Mouse (Mus musculus): ENCODE measurements around the gene Dscam. TPM values are rescaled to one million over a fixed set of nuclear protein-coding genes. Genes with fewer than 3 reads are reported as not detected.
A peak's percentile ranks its signal among the peaks of the same experiment; 100 is the strongest.

Dscam gene
- polyA plus RNA-seq, 1 experiment from 2014 or later = not detected

- Histone ChIP-seq H3K9ac (no peak overlapping the region), H3K4me2 (no peak overlapping the region), H3K27ac (ENCODE audit: poor library complexity, severe bottlenecking) (no peak overlapping the region), H3K27me3 (replicated peaks) (no peaks in the 10 kb centered on the region), H3K9me3 (replicated peaks) (no peaks in the 10 kb centered on the region), H3K36me3 (no peaks in the 10 kb centered on the region), H3K4me3 (no peak overlapping the region), H3K4me1 (replicated peaks) (peaks cover 13% of the 10 kb centered on the region)
- WGBS = 83% methylated on average over 3 of the region's 3 CpGs
- no peak for ATAC-seq (ENCODE audit: insufficient number of reproducible peaks, low FRiP score)
Measured at GRCm38 (mm10) chr16:97002189-97002588, 168.4 kb downstream of the Dscam start.

GRCm38 (mm10) chr16:96996854-96997253, 173.7 kb downstream of the Dscam start:
- H3K4me1 ChIP-seq (replicated peaks) = no peaks in the 10 kb centered on the region
- WGBS = 73% methylated on average over 3 of the region's 3 CpGs
- no peak for ATAC-seq (ENCODE audit: insufficient number of reproducible peaks, low FRiP score)
- no peak overlapping the region for H3K27ac ChIP-seq (ENCODE audit: poor library complexity, severe bottlenecking)
- H3K36me3 ChIP-seq = no peaks in the 10 kb centered on the region
- no peaks in the 10 kb centered on the region for H3K27me3 ChIP-seq (replicated peaks)
- no peak overlapping the region for H3K4me3 ChIP-seq
- H3K4me2 ChIP-seq = no peak overlapping the region
- H3K9ac ChIP-seq = no peak overlapping the region
- H3K9me3 ChIP-seq (replicated peaks) = no peaks in the 10 kb centered on the region

GRCm38 (mm10) chr16:96995858-96996257, 174.7 kb downstream of the Dscam start:
- H3K4me3 ChIP-seq = no peak overlapping the region
- H3K4me2 ChIP-seq = no peak overlapping the region
- H3K27me3 ChIP-seq (replicated peaks) = no peaks in the 10 kb centered on the region; the same call in 1 of the 2 replicates
- no peak overlapping the region for H3K27ac ChIP-seq (ENCODE audit: poor library complexity, severe bottlenecking)
- 68% methylated on average over 4 of the region's 4 CpGs for WGBS
- no peak for ATAC-seq (ENCODE audit: insufficient number of reproducible peaks, low FRiP score)
- no peaks in the 10 kb centered on the region for H3K9me3 ChIP-seq (replicated peaks)
- H3K36me3 ChIP-seq = no peaks in the 10 kb centered on the region
- H3K9ac ChIP-seq = no peak overlapping the region
- no peaks in the 10 kb centered on the region for H3K4me1 ChIP-seq (replicated peaks)

GRCm38 (mm10) chr16:96987396-96987795, 183.2 kb downstream of the Dscam start:
- Histone ChIP-seq H3K4me1 (replicated peaks) (no peaks in the 10 kb centered on the region), H3K36me3 (no peaks in the 10 kb centered on the region), H3K9ac (no peak overlapping the region), H3K27me3 (replicated peaks) (no peaks in the 10 kb centered on the region; the same call in 1 of the 2 replicates), H3K9me3 (replicated peaks) (no peaks in the 10 kb centered on the region), H3K27ac (ENCODE audit: poor library complexity, severe bottlenecking) (no peak overlapping the region), H3K4me3 (no peak overlapping the region), H3K4me2 (no peak overlapping the region)
- no peak for ATAC-seq (ENCODE audit: insufficient number of reproducible peaks, low FRiP score)
- WGBS = 75% methylated on average over 2 of the region's 2 CpGs

- Histone ChIP-seq H3K9ac (no peak overlapping the region), H3K27me3 (replicated peaks) (no peaks in the 10 kb centered on the region)
Measured at GRCm38 (mm10) chr16:96973300-96973699, 197.3 kb downstream of the Dscam start.

GRCm38 (mm10) chr16:96971768-96972167, 198.8 kb downstream of the Dscam start:
- H3K9ac ChIP-seq = no peak overlapping the region
- H3K36me3 ChIP-seq = no peaks in the 10 kb centered on the region
- H3K27ac ChIP-seq (ENCODE audit: poor library complexity, severe bottlenecking) = no peak overlapping the region
- H3K4me3 ChIP-seq = no peak overlapping the region
- H3K27me3 ChIP-seq (replicated peaks) = no peaks in the 10 kb centered on the region
- ATAC-seq (ENCODE audit: insufficient number of reproducible peaks, low FRiP score) = no peak
- H3K4me1 ChIP-seq (replicated peaks) = peaks cover 9% of the 10 kb centered on the region; the same call in 1 of the 2 replicates
- H3K9me3 ChIP-seq (replicated peaks) = no peaks in the 10 kb centered on the region
- 91% methylated on average over 4 of the region's 4 CpGs for WGBS
- H3K4me2 ChIP-seq = no peak overlapping the region

More at GRCm38 (mm10) chr16:96973300-96973699, 197.3 kb downstream of the Dscam start:
- Histone ChIP-seq H3K4me2 (no peak overlapping the region), H3K36me3 (no peaks in the 10 kb centered on the region), H3K9me3 (replicated peaks) (no peaks in the 10 kb centered on the region), H3K27ac (ENCODE audit: poor library complexity, severe bottlenecking) (no peak overlapping the region), H3K4me1 (replicated peaks) (peaks cover 9% of the 10 kb centered on the region; the same call in 1 of the 2 replicates), H3K4me3 (no peak overlapping the region)
- WGBS = 87% methylated on average over 7 of the region's 7 CpGs
- ATAC-seq (ENCODE audit: insufficient number of reproducible peaks, low FRiP score) = no peak

- WGBS = 56% methylated on average over 2 of the region's 2 CpGs
Measured at GRCm38 (mm10) chr16:96970412-96970811, 200.1 kb downstream of the Dscam start.

GRCm38 (mm10) chr16:96969643-96970042, 200.9 kb downstream of the Dscam start:
- no peaks in the 10 kb centered on the region for H3K27me3 ChIP-seq (replicated peaks)
- no peaks in the 10 kb centered on the region for H3K36me3 ChIP-seq
- ATAC-seq (ENCODE audit: insufficient number of reproducible peaks, low FRiP score) = peak; percentile 59; the same call in 1 of the 2 replicates
- peaks cover 9% of the 10 kb centered on the region; the same call in 1 of the 2 replicates for H3K4me1 ChIP-seq (replicated peaks)
- no peak overlapping the region for H3K4me3 ChIP-seq
- no peaks in the 10 kb centered on the region for H3K9me3 ChIP-seq (replicated peaks)
- 77% methylated on average over 2 of the region's 2 CpGs for WGBS
- no peak overlapping the region for H3K27ac ChIP-seq (ENCODE audit: poor library complexity, severe bottlenecking)
- H3K4me2 ChIP-seq = no peak overlapping the region
- no peak overlapping the region for H3K9ac ChIP-seq

More at GRCm38 (mm10) chr16:96970412-96970811, 200.1 kb downstream of the Dscam start:
- no peak for ATAC-seq (ENCODE audit: insufficient number of reproducible peaks, low FRiP score)
- Histone ChIP-seq H3K27ac (ENCODE audit: poor library complexity, severe bottlenecking) (no peak overlapping the region), H3K4me3 (no peak overlapping the region), H3K9ac (no peak overlapping the region), H3K27me3 (replicated peaks) (no peaks in the 10 kb centered on the region), H3K4me1 (replicated peaks) (peaks cover 9% of the 10 kb centered on the region; the same call in 1 of the 2 replicates), H3K9me3 (replicated peaks) (no peaks in the 10 kb centered on the region), H3K4me2 (no peak overlapping the region), H3K36me3 (no peaks in the 10 kb centered on the region)

- ATAC-seq (ENCODE audit: insufficient number of reproducible peaks, low FRiP score) = no peak
- no peaks in the 10 kb centered on the region for H3K36me3 ChIP-seq
- no peak overlapping the region for H3K27ac ChIP-seq (ENCODE audit: poor library complexity, severe bottlenecking)
- no peaks in the 10 kb centered on the region for H3K27me3 ChIP-seq (replicated peaks)
- H3K4me1 ChIP-seq (replicated peaks) = peaks cover 9% of the 10 kb centered on the region; the same call in 1 of the 2 replicates
- H3K4me3 ChIP-seq = no peak overlapping the region
- 42% methylated on average over 2 of the region's 2 CpGs for WGBS
- H3K4me2 ChIP-seq = no peak overlapping the region
- no peak overlapping the region for H3K9ac ChIP-seq
- no peaks in the 10 kb centered on the region for H3K9me3 ChIP-seq (replicated peaks)
Measured at GRCm38 (mm10) chr16:96968885-96969480, 201.6 kb downstream of the Dscam start.

- Histone ChIP-seq H3K27ac (ENCODE audit: poor library complexity, severe bottlenecking) (no peak overlapping the region), H3K4me3 (no peak overlapping the region), H3K9me3 (replicated peaks) (no peaks in the 10 kb centered on the region; the same call in 1 of the 2 replicates), H3K4me1 (replicated peaks) (no peaks in the 10 kb centered on the region), H3K4me2 (no peak overlapping the region), H3K36me3 (no peaks in the 10 kb centered on the region), H3K27me3 (replicated peaks) (no peaks in the 10 kb centered on the region), H3K9ac (no peak overlapping the region)
- ATAC-seq (ENCODE audit: insufficient number of reproducible peaks, low FRiP score) = no peak
- WGBS = 82% methylated on average over 3 of the region's 3 CpGs
Measured at GRCm38 (mm10) chr16:96959695-96960094, 210.9 kb downstream of the Dscam start.

- ATAC-seq (ENCODE audit: insufficient number of reproducible peaks, low FRiP score) = no peak
- 48% methylated on average over 11 of the region's 11 CpGs for WGBS
- H3K9me3 ChIP-seq (replicated peaks) = no peaks in the 10 kb centered on the region
- no peak overlapping the region for H3K27ac ChIP-seq (ENCODE audit: poor library complexity, severe bottlenecking)
- no peak overlapping the region for H3K4me2 ChIP-seq
- no peaks in the 10 kb centered on the region for H3K27me3 ChIP-seq (replicated peaks)
- no peaks in the 10 kb centered on the region for H3K4me1 ChIP-seq (replicated peaks)
- no peaks in the 10 kb centered on the region for H3K36me3 ChIP-seq
- H3K9ac ChIP-seq = no peak overlapping the region
- H3K4me3 ChIP-seq = no peak overlapping the region
Measured at GRCm38 (mm10) chr16:96945468-96946302, 224.9 kb downstream of the Dscam start.
